Mouse (Mus musculus) thymus, postnatal 14 days (tissue): ENCODE measurements around the gene Myo15b.

ENCODE experiments used
- DNase-seq: peaks from one replicate; pipeline ENCODE4 v3.0.0; 2021

Myo15b gene

DNA sequence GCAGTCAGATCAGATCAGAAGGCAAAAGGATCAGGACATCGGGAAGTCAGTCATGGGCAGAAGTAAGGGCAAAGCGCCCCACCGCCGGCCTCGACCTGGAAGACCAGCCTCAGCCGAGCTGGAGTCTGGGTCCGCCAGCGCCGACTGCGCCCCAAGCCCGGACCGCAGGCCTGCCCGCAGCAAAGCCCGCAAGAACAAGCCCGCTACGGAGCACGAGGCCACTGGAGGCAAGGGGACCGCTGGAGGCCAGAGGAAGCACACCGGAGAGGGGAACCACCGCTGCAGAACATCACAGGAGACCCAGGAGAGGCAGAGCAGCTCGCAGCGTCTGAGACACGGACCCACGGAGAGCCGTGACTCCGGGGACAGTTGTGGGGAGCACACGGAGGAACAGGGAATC, at the start of gene Myo15b:
Myo15b (plus strand) TSS at position 53 of the 400 bp plus-strand sequence.
- DNase-seq = no peak

DNA sequence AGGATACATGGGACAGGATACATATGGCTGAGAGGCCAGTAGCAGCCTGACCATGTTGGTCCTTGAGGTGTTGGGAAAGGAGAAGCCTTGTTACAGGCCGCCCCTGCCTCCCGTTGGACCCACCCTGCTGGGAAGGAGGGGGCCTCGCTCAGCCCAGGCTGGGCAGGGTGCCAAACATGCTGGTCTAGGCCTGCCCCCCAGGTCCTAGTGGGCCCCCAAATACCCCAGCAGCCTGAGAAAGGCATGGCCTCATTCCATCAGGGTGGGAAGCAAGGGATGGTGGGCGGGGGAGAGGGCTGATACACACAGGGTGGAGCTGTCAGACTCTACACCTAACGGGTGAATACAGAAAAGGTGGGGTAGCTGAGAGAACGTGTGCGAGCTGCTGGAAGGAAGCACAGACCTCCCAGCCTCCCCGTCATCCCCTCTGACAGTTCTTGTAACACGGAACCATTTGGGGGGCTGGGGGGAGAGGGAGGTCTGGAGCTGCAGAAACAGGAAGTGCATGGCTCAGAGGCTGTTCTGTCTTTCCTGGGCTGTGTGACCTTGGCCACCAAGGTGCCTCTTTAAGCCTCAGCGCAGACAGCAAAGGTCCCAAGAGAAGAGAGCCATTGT, 49.4 kb upstream of the Myo15b start:
- no peak for DNase-seq

- no peak for DNase-seq
These were observed 48.9 kb upstream of the Myo15b start for GRCm38 (mm10) chr11:115809311-115809781.

DNA sequence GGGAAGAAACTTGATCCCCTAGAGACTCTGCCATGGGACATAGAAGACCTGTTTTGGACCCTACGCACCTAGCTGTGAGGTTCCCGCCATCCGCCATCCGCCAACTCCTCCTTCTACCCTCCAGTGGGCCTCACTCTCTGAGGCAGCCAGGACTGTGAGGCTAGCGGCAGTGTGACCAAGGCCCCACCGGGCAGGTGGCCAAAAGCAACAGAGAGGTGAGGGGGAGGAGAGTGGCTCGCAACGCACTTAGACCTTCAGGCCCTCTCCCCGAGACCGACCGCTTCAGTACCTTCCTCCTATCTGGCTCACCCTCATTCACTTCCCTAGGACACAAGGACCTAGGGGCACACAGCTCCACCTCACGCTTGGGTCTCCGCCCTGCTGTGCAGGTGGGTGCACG, 47.8 kb upstream of the Myo15b start:
- DNase-seq = no peak

DNA sequence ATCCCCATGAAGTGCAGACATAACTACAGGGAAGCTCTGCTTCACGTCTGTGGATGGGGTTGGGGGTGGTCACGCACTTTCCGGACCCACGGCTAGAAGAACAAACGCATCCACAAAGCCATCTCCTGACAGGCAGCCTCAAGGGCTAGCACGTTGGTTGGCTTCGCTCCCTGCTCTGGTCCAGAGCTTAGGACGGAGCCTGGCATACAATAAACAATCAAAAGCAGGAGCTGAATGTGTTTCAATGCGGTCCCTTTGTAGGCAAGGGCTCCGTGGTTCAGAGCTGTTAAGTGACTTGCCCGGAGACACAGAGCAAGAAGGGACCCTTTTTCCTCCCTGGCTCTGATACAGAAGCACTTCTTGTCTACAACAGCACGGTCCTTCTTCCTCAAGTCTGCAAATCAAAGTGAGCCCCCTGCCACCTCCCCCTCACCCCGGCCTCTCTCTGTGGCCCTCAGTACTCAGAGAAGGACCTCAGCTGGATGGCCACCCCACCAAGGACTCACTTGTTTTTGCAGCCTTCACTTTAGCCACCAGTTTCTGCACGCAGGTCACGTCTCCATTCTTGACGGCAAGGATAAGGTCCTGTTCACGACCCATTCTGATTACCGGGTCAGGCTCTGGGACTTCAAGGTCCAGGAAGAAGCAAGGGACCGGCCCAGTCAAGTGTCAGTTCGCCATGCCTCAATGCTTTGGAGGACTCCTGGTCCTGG, 46.7 kb upstream of the Myo15b start:
- DNase-seq = no peak

DNA sequence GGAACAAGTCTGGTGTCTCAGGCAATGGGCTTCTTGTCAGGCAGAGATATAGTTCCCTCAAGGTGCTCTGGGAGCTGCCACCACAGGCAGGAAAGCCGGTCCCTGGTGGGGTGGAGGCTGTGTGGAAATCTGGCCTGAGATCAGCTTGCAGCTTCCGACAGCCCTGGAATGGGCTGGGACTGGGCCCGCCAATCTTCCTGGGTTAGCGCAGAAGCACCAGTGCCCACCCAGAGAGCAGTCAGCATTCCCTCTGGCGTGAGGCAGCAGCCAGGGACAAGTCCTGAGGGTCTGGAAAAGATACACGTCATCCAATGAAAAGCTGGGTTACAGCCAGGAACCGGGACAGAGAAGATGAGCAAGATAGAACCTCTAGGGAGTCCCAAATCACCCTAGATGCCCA, 46.1 kb upstream of the Myo15b start:
- no peak for DNase-seq

DNA sequence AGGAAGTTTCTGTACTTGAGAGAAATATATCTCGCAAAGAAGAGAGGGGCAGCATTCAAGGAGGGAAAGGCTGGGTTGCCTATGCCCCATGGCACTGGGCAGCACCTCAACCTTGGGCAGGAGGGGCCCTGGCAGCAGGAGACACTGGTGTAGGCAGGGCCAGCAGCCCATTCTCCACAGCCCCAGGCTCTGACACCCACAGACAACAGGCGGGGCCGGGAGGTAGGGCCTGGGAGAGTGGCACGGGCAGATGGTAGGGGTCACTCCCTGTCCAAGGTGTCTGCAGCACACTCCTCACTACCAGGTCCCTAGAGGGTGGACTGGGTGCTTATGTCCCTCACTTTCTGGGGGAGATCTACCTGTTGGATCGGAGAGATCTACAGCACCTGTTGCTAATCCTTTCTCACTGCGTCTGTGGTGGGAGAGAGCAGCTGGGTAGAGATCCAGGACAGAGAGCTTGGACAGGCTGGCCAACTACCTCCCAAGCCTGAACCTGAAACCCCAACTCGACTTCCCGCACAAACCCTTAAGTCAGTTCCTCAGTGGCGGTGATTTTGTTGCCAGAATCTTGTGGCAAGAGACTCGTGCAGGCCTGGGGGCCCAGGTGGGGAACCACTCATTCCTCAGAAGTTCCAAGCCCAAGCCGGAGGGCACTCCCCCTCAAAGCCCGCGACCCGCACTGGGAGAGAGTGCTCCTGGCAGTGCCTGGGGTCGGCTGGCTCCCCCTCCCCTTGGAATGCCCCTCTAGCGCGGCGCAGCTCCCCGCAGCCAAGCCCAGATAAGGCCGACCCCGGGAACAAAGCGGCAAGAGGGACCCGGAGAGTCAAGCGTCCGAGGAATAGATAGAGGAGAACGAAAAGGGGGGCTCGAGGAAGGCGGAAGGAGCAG, 45.4 kb upstream of the Myo15b start:
- DNase-seq = peak; percentile 36

DNA sequence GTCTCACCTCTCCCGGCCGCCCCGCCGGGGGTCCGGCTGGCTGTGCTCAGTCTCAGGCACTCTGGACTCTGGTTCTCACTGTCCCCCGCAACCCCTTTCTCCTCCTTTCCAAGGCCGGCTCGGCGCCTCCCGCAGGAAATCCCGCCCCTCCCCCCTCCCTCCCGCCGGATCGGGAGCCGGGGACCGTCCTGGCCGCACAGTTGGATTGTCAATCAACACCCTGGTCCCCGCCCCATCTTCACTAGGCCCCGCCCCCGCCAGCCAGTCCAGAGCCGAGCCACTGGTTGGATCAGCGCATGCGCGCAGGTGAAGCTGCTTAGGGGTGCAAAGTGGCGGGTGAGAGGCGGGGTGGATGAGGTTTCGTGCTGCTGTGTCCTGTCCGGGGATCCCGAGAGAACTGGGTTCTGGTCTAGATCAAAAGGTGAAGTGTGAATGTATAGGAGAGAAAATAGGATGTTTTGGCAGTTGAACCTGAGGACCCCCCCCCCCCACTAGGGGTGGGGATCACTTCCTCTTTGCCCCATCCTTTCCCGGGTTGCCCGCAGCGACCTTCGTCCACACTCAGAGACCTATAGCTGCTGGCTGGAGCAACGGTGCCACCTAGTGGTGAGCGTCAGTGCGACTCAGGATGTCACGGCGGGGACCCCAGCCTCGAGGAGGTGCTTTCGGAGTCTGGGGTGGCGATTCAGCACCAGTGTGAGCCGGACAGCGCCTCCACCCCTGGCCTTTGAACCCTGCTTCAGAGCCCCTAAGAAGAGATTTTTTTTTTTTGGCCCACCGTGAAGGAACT, 44.5 kb upstream of the Myo15b start, which contains the start of gene Caskin2:
Caskin2 (minus strand) TSS at position 133 of the 790 bp plus-strand sequence.
- DNase-seq = peak; percentile 97

DNA sequence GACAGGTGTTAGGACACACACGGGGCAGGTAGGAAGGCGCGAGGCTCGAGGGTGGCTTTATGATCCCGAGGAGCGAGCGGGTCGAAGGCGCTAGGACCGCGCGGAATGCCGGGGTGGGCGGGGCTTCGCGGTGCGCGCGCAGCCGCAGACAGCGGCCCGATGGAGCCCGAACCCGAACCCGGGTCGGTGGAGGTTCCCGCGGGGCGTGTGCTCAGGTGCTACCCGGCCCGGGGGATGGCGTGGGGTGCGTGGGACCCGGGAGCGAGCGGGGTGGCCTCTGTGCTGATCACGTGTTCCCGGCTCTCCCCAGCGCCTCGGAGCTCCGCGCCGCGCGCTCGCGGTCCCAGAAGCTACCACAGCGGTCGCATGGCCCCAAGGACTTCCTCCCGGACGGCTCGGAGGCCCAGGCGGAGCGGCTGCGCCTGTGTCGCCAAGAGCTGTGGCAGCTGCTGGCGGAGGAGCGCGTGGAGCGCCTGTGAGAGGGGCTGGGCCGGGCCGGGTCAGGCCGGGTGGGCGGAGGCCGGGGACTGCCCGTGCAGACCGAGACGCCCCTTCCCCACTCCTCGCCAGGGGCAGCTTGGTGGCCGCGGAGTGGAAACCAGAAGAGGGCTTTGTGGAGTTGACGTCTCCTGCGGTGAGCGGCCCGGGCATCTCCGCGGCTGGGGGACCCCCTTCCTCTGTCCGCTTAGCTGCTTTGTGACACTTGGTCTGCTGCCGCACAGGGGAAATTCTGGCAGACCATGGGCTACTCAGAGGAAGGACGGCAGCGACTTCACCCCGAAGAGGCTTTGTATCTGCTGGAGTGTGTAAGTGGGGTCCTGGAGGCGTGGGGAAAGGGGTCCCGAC, 43.4 kb upstream of the Myo15b start, which contains the start of gene Tsen54:
Tsen54 (plus strand) TSS at position 120 of the 846 bp plus-strand sequence.
- peak; percentile 89 for DNase-seq

- DNase-seq = no peak
These were observed 40.9 kb upstream of the Myo15b start for GRCm38 (mm10) chr11:115817331-115817730.

DNA sequence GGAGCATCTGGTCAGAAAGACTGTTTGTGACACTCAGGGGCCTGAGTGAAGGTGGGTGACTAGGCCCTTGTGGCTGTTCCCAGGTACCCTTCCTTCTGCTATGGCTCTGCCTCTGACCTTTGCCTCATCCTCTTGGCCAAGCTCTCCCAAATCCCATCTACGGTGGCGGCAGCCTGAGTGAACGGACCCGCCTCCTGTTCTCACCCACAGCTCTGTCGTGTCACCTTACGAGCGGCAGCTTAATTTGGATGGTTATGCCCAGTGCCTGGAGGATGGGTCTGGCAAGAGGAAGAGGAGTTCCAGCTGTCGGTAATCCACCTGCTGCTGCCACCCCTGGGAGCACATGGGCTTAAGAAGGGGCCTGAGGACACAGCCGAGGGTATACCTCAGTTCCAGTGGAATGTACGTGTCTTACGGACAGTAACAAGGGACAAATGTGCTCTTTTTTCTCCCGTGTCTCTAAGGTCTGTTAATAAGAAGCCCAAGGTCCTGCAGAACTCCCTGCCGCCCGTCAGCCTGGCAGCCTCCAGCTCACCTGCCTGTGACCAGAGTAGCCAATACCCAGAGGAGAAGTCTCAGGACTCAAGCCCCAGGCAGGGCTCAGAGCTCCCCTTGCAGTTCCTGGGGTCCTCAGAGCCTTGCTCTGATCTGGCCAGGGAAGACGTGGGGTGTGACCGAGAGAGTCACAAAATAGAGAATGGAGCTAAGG, 38.1 kb upstream of the Myo15b start:
- DNase-seq = no peak

DNA sequence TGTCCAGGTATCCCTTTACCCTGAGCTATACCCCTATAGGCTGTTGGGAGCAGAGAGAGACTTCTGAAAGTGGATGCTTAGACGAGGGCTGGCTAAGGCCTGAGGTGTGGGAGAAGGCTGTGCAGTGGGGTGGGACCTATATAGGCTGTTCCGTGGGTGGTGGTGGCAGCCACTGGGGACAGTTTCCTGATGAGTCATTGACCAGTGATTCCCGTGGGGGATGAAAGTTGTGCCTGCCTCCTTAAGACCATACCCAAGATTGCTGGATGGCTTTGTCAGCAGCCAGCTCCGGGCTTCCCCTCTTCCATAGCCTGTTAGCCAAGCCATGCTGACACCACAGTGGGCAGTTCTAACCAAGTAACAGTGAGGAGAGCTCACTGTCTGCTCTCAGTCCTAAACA, 37.2 kb upstream of the Myo15b start:
- DNase-seq = no peak

- peak; percentile 92 for DNase-seq
These were observed 34.1 kb upstream of the Myo15b start, which contains the start of gene Llgl2 for GRCm38 (mm10) chr11:115823774-115824740. TSS of gene Llgl2 (plus strand) at chr11:115824049.

GRCm38 (mm10) chr11:115824813-115825212, 33.4 kb upstream of the Myo15b start:
- DNase-seq = no peak

- no peak for DNase-seq
These were observed 31.7 kb upstream of the Myo15b start for GRCm38 (mm10) chr11:115826487-115826886.

- DNase-seq = no peak
These were observed 30.6 kb upstream of the Myo15b start for GRCm38 (mm10) chr11:115827624-115828023.

GRCm38 (mm10) chr11:115829036-115829435, 29.2 kb upstream of the Myo15b start:
- DNase-seq = no peak

DNA sequence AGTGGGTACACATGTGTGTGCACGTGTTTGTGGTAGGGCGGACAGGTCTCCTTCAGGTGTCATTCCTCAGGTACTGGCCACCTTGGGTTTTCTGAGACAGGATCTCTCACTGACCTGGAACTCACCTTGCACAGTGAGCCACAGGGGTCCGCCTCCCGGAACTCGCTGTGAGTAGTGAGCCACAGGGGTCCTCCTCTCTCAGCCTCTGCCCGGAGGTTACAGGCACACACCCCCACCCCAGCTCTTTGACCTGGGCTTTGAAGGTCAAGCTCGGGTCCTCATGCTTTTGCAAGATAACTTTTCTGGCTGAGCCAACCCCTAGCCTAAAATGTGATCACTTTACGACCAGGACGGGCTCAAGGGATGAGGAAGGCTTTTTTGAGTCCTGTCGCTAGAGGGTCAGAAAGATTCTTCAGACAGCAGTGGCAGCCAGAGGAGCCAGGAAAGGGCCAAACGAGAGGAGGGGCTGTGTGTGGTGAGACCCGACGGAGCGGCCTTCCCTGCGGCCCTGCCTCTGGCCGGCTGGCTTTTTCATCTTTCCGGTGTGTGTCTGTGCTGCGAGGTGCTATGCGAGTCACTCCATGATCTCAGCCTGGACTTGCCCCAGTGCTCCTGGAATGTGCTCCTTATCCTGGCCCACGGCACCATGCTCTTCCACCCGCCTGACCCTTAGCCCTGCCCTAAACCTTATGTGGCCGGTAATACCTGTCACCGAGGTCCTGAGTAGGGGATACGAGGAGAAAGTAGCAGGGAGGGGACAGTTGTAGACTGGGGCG, 27.5 kb upstream of the Myo15b start:
- DNase-seq = no peak

GRCm38 (mm10) chr11:115831518-115831917, 26.7 kb upstream of the Myo15b start:
- DNase-seq = no peak
